Mouse (Mus musculus): Measurements from ENCODE around the gene Pebp1.
A peak's percentile ranks its signal among the peaks of the same experiment; 100 is the strongest.

DNA sequence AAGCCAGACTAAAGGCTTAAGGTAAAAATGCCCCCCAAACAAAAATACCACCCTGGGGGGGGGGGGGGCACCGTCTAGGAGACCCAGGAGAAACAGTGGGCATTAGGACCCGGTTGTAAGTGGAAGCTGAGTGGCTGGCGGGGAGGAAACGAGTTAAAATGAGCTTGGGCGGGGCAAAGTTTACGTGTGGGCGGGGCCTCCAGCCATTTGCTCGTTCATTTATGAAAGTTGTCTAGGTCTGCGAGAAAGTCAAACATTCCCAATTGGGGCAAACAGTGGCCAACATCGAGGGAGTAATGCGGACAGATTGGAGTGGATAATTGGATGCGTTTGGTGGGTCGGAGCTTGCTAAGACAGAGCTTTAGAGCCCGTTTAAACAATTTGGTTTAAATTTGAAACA is 26.0 kb upstream of the Pebp1 start:
- TF ChIP-seq CTCF (IDR thresholded peaks at IDR 0.05; ENCODE audit: low read depth, low read length) (no peak), POLR2A (IDR thresholded peaks at IDR 0.05; ENCODE audit: insufficient read depth, low read length) (peak; percentile 57)

Data from ES-Bruce4 (cell line).